Mouse (Mus musculus) lung, adult 18-20 months (tissue): ENCODE measurements at regions not wholly inside any gene's neighbourhood (a gene's known extent, or its start where the extent isn't known, plus 50 kb on each side); places are given as distances from the start of the nearest gene placed in this dataset.

ENCODE experiments used
- DNase-seq, 2 experiments: peaks; one replicate each; pipeline ENCODE4 v3.0.0; 2022; ENCODE audit warnings: mixed read lengths in 2 of 2

GRCm38 (mm10) chr9:79455226-79455625, 263.4 kb downstream of the Col12a1 start:
- no peak for DNase-seq

GRCm38 (mm10) chr9:79479118-79479517, 239.5 kb downstream of the Col12a1 start:
- no peak for DNase-seq

GRCm38 (mm10) chr9:79500253-79500652, 218.4 kb downstream of the Col12a1 start:
- no peak for DNase-seq

GRCm38 (mm10) chr9:79502034-79502433, 216.6 kb downstream of the Col12a1 start:
- no peak for DNase-seq

- peak in 1 of 2 experiments; percentile 28 for DNase-seq
Measured at GRCm38 (mm10) chr9:79516384-79516783, 202.2 kb downstream of the Col12a1 start.

- DNase-seq, result peak in 1 of 2 experiments; percentile 10
Measured at GRCm38 (mm10) chr9:79517461-79517860, 201.2 kb downstream of the Col12a1 start.

GRCm38 (mm10) chr9:79518640-79519039, 200.0 kb downstream of the Col12a1 start:
- DNase-seq, result no peak

GRCm38 (mm10) chr9:79520498-79520897, 198.1 kb downstream of the Col12a1 start:
- no peak for DNase-seq

GRCm38 (mm10) chr9:79523054-79523453, 195.6 kb downstream of the Col12a1 start:
- DNase-seq, result no peak

- DNase-seq, result no peak
Measured at GRCm38 (mm10) chr9:79525000-79525399, 193.6 kb downstream of the Col12a1 start.

- no peak for DNase-seq
Measured at GRCm38 (mm10) chr9:79526390-79526789, 192.2 kb downstream of the Col12a1 start.

- no peak for DNase-seq
Measured at GRCm38 (mm10) chr9:79527331-79527730, 191.3 kb downstream of the Col12a1 start.
